Mouse (Mus musculus): ENCODE measurements around the gene Cenpn. TPM values are rescaled to one million over a fixed set of nuclear protein-coding genes. Genes with fewer than 3 reads are reported as not detected.

Gene Cenpn
- polyA plus RNA-seq, 1 experiment = 48.0 TPM

DNA sequence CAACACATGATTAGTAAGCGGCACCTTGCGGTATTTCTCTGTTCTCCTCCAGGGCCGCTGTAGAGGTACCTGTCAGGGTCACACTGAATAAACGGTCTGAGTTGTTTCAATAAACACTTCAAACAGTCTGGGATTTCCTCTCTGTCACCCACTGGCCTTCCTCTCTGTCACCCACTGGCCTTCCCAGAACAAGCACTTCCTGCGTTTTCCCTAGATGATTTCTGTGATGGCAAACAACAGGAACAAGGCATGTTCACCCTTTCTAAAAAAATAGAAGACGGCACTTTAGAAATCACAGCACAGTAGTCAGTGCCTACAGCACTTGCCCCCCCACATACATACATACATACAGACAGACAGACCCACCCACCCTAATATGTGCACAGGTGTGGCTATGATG lies 26.0 kb upstream of the Cenpn start:
- no peaks in the 10 kb centered on the region for H3K27me3 ChIP-seq (ENCODE audit: control insufficient read depth, insufficient read depth, low read length, poor library complexity, severe bottlenecking)
- peaks cover 31% of the 10 kb centered on the region for H3K9me3 ChIP-seq (replicated peaks; ENCODE audit: control insufficient read depth, insufficient read depth, low read length, poor library complexity, severe bottlenecking)
- H3K36me3 ChIP-seq (ENCODE audit: control insufficient read depth, insufficient read depth, low read length, poor library complexity, severe bottlenecking) = no peaks in the 10 kb centered on the region
- TF ChIP-seq CTCF (IDR thresholded peaks at IDR 0.05; ENCODE audit: low read depth, low read length) (no peak), POLR2A (IDR thresholded peaks at IDR 0.05; ENCODE audit: insufficient read depth, low read length) (no peak), EP300 (IDR thresholded peaks at IDR 0.05; ENCODE audit: insufficient read depth, low read depth, low read length) (no peak)
- no peaks in the 10 kb centered on the region for H3K4me1 ChIP-seq (ENCODE audit: control insufficient read depth, insufficient read depth, low read length)
- H3K9ac ChIP-seq (ENCODE audit: low read depth, poor library complexity, severe bottlenecking) = no peak overlapping the region
- H3K4me3 ChIP-seq (ENCODE audit: low read depth, low read length) = no peak overlapping the region
- no peak overlapping the region for H3K27ac ChIP-seq (ENCODE audit: insufficient read depth, low read length)

DNA sequence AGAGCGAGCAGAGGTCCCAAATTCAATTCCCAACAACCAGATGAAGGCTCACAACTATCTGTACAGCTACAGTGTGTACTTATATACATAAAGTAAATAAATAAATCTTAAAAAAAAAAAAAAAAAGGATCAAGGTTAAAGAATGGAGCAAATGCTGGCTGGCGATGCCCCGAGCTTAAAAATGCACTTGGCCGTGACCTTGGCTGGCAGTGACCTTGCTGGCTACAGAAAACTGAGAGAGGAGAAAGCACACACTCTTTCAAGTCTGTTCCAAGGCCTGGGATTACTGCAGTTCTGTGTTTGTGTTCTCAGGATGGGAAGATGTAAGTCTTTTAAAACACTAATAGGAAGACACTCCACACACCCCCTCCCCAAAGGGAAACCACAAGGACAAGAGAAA lies 16.8 kb upstream of the Cenpn start:
- H3K27ac ChIP-seq (ENCODE audit: insufficient read depth, low read length) = no peak overlapping the region
- H3K4me3 ChIP-seq (ENCODE audit: low read depth, low read length) = no peak overlapping the region
- peaks cover 3% of the 10 kb centered on the region; the same call in 1 of the 2 replicates for H3K36me3 ChIP-seq (ENCODE audit: control insufficient read depth, insufficient read depth, low read length, poor library complexity, severe bottlenecking)
- no peaks in the 10 kb centered on the region for H3K4me1 ChIP-seq (ENCODE audit: control insufficient read depth, insufficient read depth, low read length)
- TF ChIP-seq CTCF (IDR thresholded peaks at IDR 0.05; ENCODE audit: low read depth, low read length) (no peak), POLR2A (IDR thresholded peaks at IDR 0.05; ENCODE audit: insufficient read depth, low read length) (no peak), EP300 (IDR thresholded peaks at IDR 0.05; ENCODE audit: insufficient read depth, low read depth, low read length) (no peak)
- no peak overlapping the region for H3K9ac ChIP-seq (ENCODE audit: low read depth, poor library complexity, severe bottlenecking)
- H3K27me3 ChIP-seq (ENCODE audit: control insufficient read depth, insufficient read depth, low read length, poor library complexity, severe bottlenecking) = no peaks in the 10 kb centered on the region
- H3K9me3 ChIP-seq (replicated peaks; ENCODE audit: control insufficient read depth, insufficient read depth, low read length, poor library complexity, severe bottlenecking) = peaks cover 34% of the 10 kb centered on the region

DNA sequence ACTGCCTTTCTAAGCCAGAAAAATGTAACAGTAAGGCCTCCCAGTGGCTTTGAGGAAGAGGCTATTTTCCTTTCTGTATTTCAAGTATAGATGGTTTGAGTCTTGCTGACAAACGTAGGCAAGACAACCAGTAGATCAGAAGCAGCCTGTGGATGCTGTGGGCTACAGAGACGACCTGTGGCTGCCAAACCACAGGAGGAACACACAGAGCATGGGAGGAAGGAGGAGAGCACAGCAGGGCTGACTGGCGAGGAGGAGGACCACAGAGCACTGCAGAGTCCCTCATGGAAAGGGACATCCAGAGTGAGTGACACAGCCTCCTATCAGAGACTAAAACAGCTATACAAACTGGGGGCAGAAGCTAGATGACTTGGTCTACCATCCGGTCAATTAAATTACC lies 16.3 kb upstream of the Cenpn start:
- Histone ChIP-seq H3K36me3 (ENCODE audit: control insufficient read depth, insufficient read depth, low read length, poor library complexity, severe bottlenecking) (peaks cover 3% of the 10 kb centered on the region; the same call in 1 of the 2 replicates), H3K4me3 (ENCODE audit: low read depth, low read length) (no peak overlapping the region), H3K9me3 (replicated peaks; ENCODE audit: control insufficient read depth, insufficient read depth, low read length, poor library complexity, severe bottlenecking) (peaks cover 34% of the 10 kb centered on the region), H3K27me3 (ENCODE audit: control insufficient read depth, insufficient read depth, low read length, poor library complexity, severe bottlenecking) (no peaks in the 10 kb centered on the region), H3K9ac (ENCODE audit: low read depth, poor library complexity, severe bottlenecking) (no peak overlapping the region), H3K4me1 (ENCODE audit: control insufficient read depth, insufficient read depth, low read length) (no peaks in the 10 kb centered on the region), H3K27ac (ENCODE audit: insufficient read depth, low read length) (no peak overlapping the region)
- TF ChIP-seq EP300 (IDR thresholded peaks at IDR 0.05; ENCODE audit: insufficient read depth, low read depth, low read length) (no peak), CTCF (IDR thresholded peaks at IDR 0.05; ENCODE audit: low read depth, low read length) (no peak), POLR2A (IDR thresholded peaks at IDR 0.05; ENCODE audit: insufficient read depth, low read length) (no peak)

DNA sequence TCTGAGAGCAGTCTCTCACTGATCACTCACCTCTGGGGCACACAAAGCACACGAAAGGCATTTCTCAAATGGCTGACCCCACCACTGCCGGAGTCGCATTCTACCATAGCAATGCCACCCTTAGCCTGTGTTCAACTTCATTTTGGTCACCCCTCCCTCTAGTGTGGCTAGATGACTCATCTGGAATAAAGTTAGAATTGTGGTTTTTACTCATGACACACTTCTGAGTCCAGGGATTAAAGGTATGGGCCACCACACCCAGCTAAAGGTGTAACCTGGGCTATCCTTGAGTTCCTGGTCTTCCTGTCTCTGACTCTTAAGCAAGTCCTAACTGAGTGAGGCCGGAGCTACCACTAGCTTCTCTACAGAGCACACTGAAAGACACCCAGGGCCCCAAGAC lies 15.7 kb upstream of the Cenpn start:
- Histone ChIP-seq H3K27ac (ENCODE audit: insufficient read depth, low read length) (no peak overlapping the region), H3K4me3 (ENCODE audit: low read depth, low read length) (no peak overlapping the region), H3K36me3 (ENCODE audit: control insufficient read depth, insufficient read depth, low read length, poor library complexity, severe bottlenecking) (peaks cover 3% of the 10 kb centered on the region; the same call in 1 of the 2 replicates), H3K9ac (ENCODE audit: low read depth, poor library complexity, severe bottlenecking) (no peak overlapping the region), H3K27me3 (ENCODE audit: control insufficient read depth, insufficient read depth, low read length, poor library complexity, severe bottlenecking) (no peaks in the 10 kb centered on the region), H3K9me3 (replicated peaks; ENCODE audit: control insufficient read depth, insufficient read depth, low read length, poor library complexity, severe bottlenecking) (peaks cover 34% of the 10 kb centered on the region), H3K4me1 (ENCODE audit: control insufficient read depth, insufficient read depth, low read length) (no peaks in the 10 kb centered on the region)
- TF ChIP-seq EP300 (IDR thresholded peaks at IDR 0.05; ENCODE audit: insufficient read depth, low read depth, low read length) = no peak
- TF ChIP-seq POLR2A (IDR thresholded peaks at IDR 0.05; ENCODE audit: insufficient read depth, low read length) = no peak
- no peak for TF ChIP-seq CTCF (IDR thresholded peaks at IDR 0.05; ENCODE audit: low read depth, low read length)

DNA sequence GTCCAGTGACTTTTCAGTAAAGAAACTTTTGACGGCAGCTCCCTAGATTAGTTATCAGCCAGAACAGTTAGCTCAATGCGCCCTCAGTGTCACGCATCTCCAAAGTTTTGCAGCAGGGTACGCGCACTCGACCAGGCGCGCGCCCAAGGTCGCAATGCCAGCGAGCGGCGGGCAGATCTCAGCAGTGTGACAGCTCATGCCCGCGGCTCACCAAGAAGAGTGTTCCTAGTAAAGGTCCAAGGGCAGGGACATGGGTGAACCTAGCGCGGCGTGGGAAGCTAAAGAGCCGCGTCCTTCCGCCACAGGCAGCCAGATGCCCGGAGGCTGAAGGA lies 559 bp upstream of the Cenpn start:
- Histone ChIP-seq H3K4me3 (ENCODE audit: low read depth, low read length) (peak overlapping the region; percentile 99), H3K4me1 (ENCODE audit: control insufficient read depth, insufficient read depth, low read length) (no peaks in the 10 kb centered on the region), H3K27me3 (ENCODE audit: control insufficient read depth, insufficient read depth, low read length, poor library complexity, severe bottlenecking) (no peaks in the 10 kb centered on the region), H3K36me3 (ENCODE audit: control insufficient read depth, insufficient read depth, low read length, poor library complexity, severe bottlenecking) (peaks cover 4% of the 10 kb centered on the region; the same call in 1 of the 2 replicates), H3K9me3 (replicated peaks; ENCODE audit: control insufficient read depth, insufficient read depth, low read length, poor library complexity, severe bottlenecking) (no peaks in the 10 kb centered on the region), H3K27ac (ENCODE audit: insufficient read depth, low read length) (no peak overlapping the region), H3K9ac (ENCODE audit: low read depth, poor library complexity, severe bottlenecking) (peak overlapping the region; percentile 84)
- TF ChIP-seq CTCF (IDR thresholded peaks at IDR 0.05; ENCODE audit: low read depth, low read length) = no peak

DNA sequence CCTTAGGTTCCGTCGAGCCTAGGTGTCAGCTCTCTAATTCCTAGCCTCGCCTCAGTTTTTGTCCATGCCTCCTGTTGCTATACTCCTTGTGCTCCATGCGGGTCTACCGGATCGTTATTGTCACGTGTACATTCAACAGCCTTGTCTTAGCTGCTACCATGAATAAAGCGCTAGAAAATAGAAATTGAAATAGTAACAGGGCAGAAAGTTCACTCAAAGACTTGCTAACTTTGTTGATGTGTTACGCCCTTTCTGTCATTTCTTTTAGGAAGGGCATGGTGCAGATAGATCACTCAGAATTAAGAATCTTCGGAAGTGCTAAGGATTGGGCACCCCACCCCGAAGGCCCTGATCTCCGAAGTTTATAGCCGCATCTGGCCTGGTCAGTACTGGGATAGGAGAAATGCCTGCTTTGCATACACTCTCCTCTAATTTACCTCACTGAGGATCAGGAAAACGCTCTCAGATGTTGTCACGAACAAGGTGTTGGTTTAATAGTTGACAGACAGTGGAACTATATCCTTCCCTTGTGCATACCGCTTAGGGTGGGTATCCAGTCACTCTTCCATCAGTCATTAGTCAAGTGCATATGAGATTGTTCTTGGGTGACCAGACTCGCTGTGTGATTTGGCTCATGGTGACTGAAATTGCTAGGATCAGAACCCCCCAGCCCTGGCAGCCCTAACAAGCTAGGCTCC lies 679 bp downstream of the Cenpn start:
- TF ChIP-seq POLR2A (IDR thresholded peaks at IDR 0.05; ENCODE audit: insufficient read depth, low read length) (no peak), CTCF (IDR thresholded peaks at IDR 0.05; ENCODE audit: low read depth, low read length) (no peak), EP300 (IDR thresholded peaks at IDR 0.05; ENCODE audit: insufficient read depth, low read depth, low read length) (no peak)
- no peak overlapping the region for H3K27ac ChIP-seq (ENCODE audit: insufficient read depth, low read length)

More for the DNA sequence above, 679 bp downstream of the Cenpn start:
- Histone ChIP-seq H3K4me3 (ENCODE audit: low read depth, low read length) (peak overlapping the region; percentile 99), H3K36me3 (ENCODE audit: control insufficient read depth, insufficient read depth, low read length, poor library complexity, severe bottlenecking) (peaks cover 15% of the 10 kb centered on the region; the same call in 1 of the 2 replicates), H3K27me3 (ENCODE audit: control insufficient read depth, insufficient read depth, low read length, poor library complexity, severe bottlenecking) (no peaks in the 10 kb centered on the region), H3K9ac (ENCODE audit: low read depth, poor library complexity, severe bottlenecking) (peak overlapping the region; percentile 84), H3K4me1 (ENCODE audit: control insufficient read depth, insufficient read depth, low read length) (no peaks in the 10 kb centered on the region), H3K9me3 (replicated peaks; ENCODE audit: control insufficient read depth, insufficient read depth, low read length, poor library complexity, severe bottlenecking) (no peaks in the 10 kb centered on the region)
